Mouse (Mus musculus) stomach, embryonic 16.5 days (tissue): Measurements from ENCODE around the gene Tmigd3. TPM values are rescaled to one million over a fixed set of nuclear protein-coding genes. Genes with fewer than 3 reads are reported as not detected.

ENCODE experiments used
- ATAC-seq: fragments of 200-750 bp; cut with Nextera tagmentation; 2 replicates; pipeline ENCODE4 v1.8.0; 2017; ENCODE audit warnings: moderate number of reproducible peaks, moderate TSS enrichment; ENCODE audit not compliant: insufficient read depth, low FRiP score
- H3K27ac ChIP-seq: fragments of 300-500 bp; sonication (generic); 2 replicates; pipeline ENCODE4 v1.5.1; 2014; ENCODE audit warnings: low read length
- H3K27me3 ChIP-seq: fragments of 300-500 bp; sonication (generic); 2 replicates; pipeline ENCODE4 v1.6.1; 2014; ENCODE audit warnings: low read length, control low read depth, mixed read lengths; ENCODE audit not compliant: control insufficient read depth, insufficient read depth
- H3K36me3 ChIP-seq: fragments of 300-500 bp; sonication (generic); 2 replicates; pipeline ENCODE4 v1.6.1; 2014; ENCODE audit warnings: low read length; ENCODE audit not compliant: control insufficient read depth, insufficient read depth
- H3K4me1 ChIP-seq: fragments of 300-500 bp; sonication (generic); 2 replicates; pipeline ENCODE4 v1.6.1; 2014; ENCODE audit warnings: low read length, control low read depth, mixed read lengths; ENCODE audit not compliant: control insufficient read depth, insufficient read depth
- H3K4me2 ChIP-seq: fragments of 300-500 bp; sonication (generic); 2 replicates; pipeline ENCODE4 v1.6.1; 2014; ENCODE audit warnings: low read depth, low read length, mixed read lengths
- H3K4me3 ChIP-seq: fragments of 300-500 bp; sonication (generic); replicated peaks from 2 replicates; pipeline ENCODE4 v1.5.1; 2014; ENCODE audit warnings: mild to moderate bottlenecking, low read length
- H3K9ac ChIP-seq: fragments of 300-500 bp; sonication (generic); 2 replicates; pipeline ENCODE4 v1.6.1; 2014; ENCODE audit warnings: low read length
- H3K9me3 ChIP-seq: fragments of 300-500 bp; sonication (generic); replicated peaks from 2 replicates; pipeline ENCODE4 v1.6.1; 2016; ENCODE audit warnings: low read length, control low read depth; ENCODE audit not compliant: control insufficient read depth
- WGBS: fragments of 180-500 bp; shearing (Covaris S2); extraction: QIAGEN DNeasy Blood & Tissue Kit; methylation state at CpG from one replicate; pipeline ENCODE4 v1.1.7; 2014; 5-methylcytosine and 5-hydroxymethylcytosine counted together
- polyA plus RNA-seq: library from polyadenylated mRNA; unstranded; fragments of >200 nt; fragmentation: Nextera tagmentation; extraction: Ambion mirVana; gene quantifications from 2 replicates; pipeline ENCODE4 v1.2.1, GENCODE M21; 2015

The Tmigd3 gene
- polyA plus RNA-seq, 1 experiment from 2014 or later: 0.44 TPM

DNA sequence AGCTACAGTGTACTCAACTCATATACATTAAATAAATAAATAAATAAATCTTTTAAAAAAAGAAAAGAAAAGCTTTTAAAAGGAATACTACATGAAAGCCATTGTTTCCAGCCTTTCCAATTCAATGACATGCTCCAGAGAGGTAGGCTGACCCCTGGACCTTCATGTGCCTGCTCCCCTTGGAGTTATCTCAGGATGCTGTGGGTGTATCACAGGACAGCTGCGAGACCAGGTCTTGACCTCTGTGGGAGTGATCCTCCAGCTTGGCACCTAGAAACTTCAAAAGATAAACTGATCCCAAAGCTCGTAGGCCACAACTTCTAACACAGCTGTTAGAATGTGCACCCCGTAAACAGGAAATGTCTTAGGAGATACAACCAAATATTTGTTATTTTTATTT lies 32.0 kb upstream of the Tmigd3 start:
- no peaks in the 10 kb centered on the region for H3K36me3 ChIP-seq
- no peak overlapping the region for H3K9ac ChIP-seq
- WGBS: 78% methylated on average over 3 of the region's 3 CpGs
- H3K9me3 ChIP-seq: no peaks in the 10 kb centered on the region
- H3K27ac ChIP-seq: no peak overlapping the region
- no peak overlapping the region for H3K4me3 ChIP-seq
- no peak for ATAC-seq
- H3K4me2 ChIP-seq: no peak overlapping the region
- H3K27me3 ChIP-seq: no peaks in the 10 kb centered on the region
- no peaks in the 10 kb centered on the region for H3K4me1 ChIP-seq

DNA sequence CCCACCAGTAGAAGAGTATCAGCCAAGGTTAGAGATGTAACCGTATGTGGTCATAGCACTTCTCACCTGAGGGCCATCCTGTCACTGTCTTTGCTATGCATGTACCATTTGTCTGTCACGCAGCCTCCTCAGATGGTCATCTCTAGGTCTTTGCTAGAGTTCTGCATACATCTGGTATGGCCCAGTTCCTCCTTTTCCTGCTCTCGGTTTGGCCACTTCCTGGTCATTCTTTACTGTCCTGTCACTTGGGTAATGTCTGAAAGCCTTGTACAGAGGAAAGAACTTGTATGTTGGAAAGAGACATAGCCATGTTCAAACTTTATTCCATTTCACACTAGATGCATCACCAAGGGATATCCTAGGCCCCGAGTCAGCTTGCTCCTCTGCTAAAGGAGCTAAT lies 30.9 kb upstream of the Tmigd3 start:
- no peaks in the 10 kb centered on the region for H3K4me1 ChIP-seq
- WGBS: 80% methylated on average over 4 of the region's 4 CpGs

DNA sequence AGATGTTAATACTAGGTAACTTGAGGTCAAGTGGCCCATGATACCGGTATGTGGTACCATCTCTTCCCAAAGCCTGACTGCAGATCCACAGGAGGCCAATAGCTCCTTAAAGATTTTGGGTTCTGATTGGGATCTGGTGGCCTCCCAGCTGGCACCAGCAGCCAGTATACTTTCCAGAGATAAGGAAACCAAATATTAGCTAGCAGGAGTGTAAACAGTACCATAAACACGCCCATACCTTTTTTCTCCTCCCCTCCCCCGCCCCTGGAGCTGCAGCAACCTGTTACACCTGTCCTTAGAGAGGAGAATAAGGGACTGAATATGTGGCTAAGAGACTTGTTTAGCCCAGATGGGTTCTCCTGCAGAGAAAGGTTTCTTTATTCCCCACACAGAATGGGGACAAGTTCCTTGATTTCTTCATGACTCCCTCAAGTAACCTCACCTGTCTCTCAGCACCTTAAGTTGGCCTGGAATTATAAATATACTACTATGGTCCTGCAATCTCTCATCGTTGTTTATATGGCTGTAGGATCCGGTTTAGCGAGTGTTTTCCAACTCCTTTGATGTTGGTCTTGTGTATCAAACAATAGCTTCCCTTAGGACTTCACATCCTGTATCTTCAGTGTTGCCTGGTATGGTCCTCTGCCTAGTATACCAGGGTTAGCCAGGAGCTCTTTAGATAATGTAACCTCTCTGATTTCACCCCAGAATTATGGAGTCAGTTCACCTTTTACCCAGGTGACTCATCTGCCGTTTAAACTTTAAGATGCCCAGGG lies 24.2 kb upstream of the Tmigd3 start:
- no peaks in the 10 kb centered on the region for H3K27me3 ChIP-seq
- H3K27ac ChIP-seq: peak overlapping the region; percentile 48
- no peaks in the 10 kb centered on the region for H3K9me3 ChIP-seq
- H3K4me3 ChIP-seq: no peak overlapping the region
- ATAC-seq: peak; percentile 91
- 42% methylated on average over 7 of the region's 7 CpGs for WGBS
- H3K36me3 ChIP-seq: no peaks in the 10 kb centered on the region
- no peak overlapping the region for H3K9ac ChIP-seq
- no peak overlapping the region for H3K4me2 ChIP-seq
- peaks cover 8% of the 10 kb centered on the region for H3K4me1 ChIP-seq

More for the DNA sequence above, 30.9 kb upstream of the Tmigd3 start:
- Histone ChIP-seq H3K27me3 (no peaks in the 10 kb centered on the region), H3K27ac (no peak overlapping the region), H3K4me3 (no peak overlapping the region), H3K4me2 (no peak overlapping the region), H3K36me3 (no peaks in the 10 kb centered on the region), H3K9me3 (no peaks in the 10 kb centered on the region), H3K9ac (no peak overlapping the region)
- no peak for ATAC-seq

DNA sequence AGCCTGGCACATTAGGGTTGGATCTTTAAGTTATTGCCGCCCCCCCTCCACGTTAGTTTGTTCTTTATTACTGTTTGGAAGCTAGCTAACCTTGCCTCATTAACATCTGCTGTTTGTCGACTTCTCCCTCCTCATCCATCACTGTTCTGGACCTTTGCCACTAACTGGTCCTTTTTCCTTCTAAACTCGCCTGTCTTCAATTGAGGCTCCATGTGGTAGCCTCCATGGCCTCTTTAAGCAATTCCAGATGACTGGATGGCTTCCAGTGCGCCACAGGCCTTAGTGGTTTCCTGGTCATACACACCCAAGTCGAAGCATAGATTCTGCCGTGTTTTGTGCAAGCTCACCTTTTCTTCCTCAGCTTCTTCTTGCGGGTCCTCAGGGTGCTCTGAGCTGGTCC lies 16.9 kb upstream of the Tmigd3 start:
- no peaks in the 10 kb centered on the region for H3K27me3 ChIP-seq
- no peak overlapping the region for H3K27ac ChIP-seq
- H3K4me2 ChIP-seq: no peak overlapping the region
- 0 out of 2 replicates have a peak, but pooled peaks cover 6% of the 10 kb centered on the region for H3K4me1 ChIP-seq
- WGBS: 50% methylated on average over 8 of the region's 8 CpGs
- ATAC-seq: no peak
- no peak overlapping the region for H3K4me3 ChIP-seq
- no peak overlapping the region for H3K9ac ChIP-seq
- H3K36me3 ChIP-seq: no peaks in the 10 kb centered on the region
- H3K9me3 ChIP-seq: no peaks in the 10 kb centered on the region

DNA sequence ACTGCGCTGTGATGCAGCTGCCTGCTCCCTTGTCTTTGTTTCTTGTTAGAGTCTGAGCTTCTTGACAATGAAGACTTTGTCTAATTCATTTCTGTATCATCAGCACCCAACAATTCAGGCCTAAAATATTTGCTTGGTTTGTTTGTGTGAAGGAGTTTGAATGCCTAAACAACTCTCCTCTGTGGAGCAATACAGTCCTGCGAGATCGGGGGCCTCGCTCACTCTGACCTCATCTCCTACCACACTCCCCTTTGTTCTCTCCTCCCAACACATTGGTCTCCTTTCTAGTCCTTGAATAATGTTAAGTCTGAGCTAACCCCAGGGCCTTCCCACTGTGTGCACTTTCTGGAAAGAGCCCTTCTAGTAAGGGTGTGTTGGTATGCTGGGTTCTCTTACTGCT lies 15.9 kb upstream of the Tmigd3 start:
- H3K4me1 ChIP-seq: 0 out of 2 replicates have a peak, but pooled peaks cover 6% of the 10 kb centered on the region
- H3K9ac ChIP-seq: no peak overlapping the region
- ATAC-seq: no peak
- no peaks in the 10 kb centered on the region for H3K27me3 ChIP-seq
- WGBS: 79% methylated on average over 4 of the region's 4 CpGs
- H3K27ac ChIP-seq: no peak overlapping the region
- H3K36me3 ChIP-seq: no peaks in the 10 kb centered on the region
- H3K9me3 ChIP-seq: no peaks in the 10 kb centered on the region
- H3K4me3 ChIP-seq: no peak overlapping the region
- H3K4me2 ChIP-seq: no peak overlapping the region

DNA sequence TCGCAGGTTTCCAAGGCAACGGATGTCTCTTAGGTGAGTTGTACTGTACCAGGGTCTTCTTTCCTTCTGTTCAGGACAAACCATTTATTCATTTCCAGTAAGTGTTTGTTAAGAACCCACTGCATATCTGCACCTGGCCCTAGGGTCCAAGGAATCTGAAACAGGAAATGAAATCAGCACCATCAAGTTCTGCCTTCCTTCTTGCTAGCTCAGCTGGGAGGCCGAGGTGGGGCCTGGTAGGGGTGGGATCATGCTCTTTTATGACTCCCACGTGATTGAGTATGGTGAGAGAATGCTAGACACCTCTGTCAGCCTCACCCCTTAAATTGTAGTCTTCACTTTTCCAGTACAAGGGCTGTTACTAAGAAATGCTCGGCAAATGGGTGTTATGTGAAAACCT lies 13.2 kb upstream of the Tmigd3 start:
- no peaks in the 10 kb centered on the region for H3K9me3 ChIP-seq
- WGBS: 67% methylated on average over 5 of the region's 5 CpGs
- 0 out of 2 replicates have a peak, but pooled peaks cover 6% of the 10 kb centered on the region for H3K4me1 ChIP-seq
- H3K9ac ChIP-seq: no peak overlapping the region
- ATAC-seq: no peak
- no peak overlapping the region for H3K4me2 ChIP-seq
- H3K4me3 ChIP-seq: no peak overlapping the region
- no peaks in the 10 kb centered on the region for H3K36me3 ChIP-seq
- no peak overlapping the region for H3K27ac ChIP-seq
- H3K27me3 ChIP-seq: no peaks in the 10 kb centered on the region

DNA sequence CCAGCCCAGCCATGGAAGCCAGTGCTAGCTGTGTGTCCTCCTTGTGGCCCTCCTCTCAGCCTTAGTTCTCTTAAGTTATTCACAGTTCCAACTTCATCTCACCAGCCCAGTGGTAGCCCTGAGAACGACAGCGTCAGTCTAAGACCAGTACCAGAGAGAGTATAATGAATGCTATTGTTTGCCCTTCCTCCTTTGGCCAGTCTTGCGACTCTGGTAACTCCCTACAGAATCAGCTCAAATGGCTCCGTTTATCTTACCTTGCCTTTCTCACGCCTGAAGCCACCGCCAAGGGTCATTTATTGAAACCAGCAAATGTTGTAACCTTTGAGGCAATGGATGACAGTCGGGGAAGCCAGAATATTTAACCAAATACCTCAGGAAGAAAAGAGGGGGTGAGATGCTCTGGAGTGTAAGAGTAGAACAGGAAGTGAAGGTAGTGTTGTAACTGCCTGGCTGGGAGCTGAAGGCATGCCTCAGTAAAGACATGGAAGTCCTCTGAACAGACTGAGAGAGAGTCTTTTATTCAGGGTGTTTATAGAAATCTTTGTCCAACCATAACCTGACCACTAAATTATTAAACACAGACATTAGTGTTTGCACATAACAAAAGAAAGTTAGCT lies 8.8 kb upstream of the Tmigd3 start:
- Histone ChIP-seq H3K27ac (no peak overlapping the region), H3K27me3 (no peaks in the 10 kb centered on the region), H3K4me2 (no peak overlapping the region), H3K4me3 (no peak overlapping the region), H3K36me3 (no peaks in the 10 kb centered on the region), H3K4me1 (no peaks in the 10 kb centered on the region), H3K9me3 (no peaks in the 10 kb centered on the region), H3K9ac (no peak overlapping the region)
- 31% methylated on average over 7 of the region's 7 CpGs for WGBS
- no peak for ATAC-seq

DNA sequence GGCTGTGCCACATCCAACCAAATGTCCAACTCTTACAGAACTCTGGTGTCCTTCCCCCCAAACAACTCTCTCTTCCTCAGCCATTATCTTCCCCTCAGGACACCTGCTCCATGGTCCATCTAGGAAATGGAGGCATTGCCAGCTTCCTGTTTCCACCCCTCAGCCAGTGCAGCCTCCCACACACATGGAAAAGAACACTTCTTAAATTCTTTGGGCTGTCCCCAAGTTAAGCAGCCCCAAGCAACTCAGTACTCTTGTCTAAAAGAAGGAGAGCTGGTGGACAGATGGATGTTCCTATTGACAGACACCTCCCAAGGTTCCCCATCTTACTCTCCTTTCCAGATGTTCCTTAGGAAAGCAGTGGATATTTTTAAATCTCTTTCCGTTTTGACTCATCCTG lies 6.6 kb upstream of the Tmigd3 start:
- Histone ChIP-seq H3K4me3 (no peak overlapping the region), H3K27me3 (no peaks in the 10 kb centered on the region), H3K36me3 (no peaks in the 10 kb centered on the region), H3K9me3 (no peaks in the 10 kb centered on the region), H3K9ac (no peak overlapping the region), H3K4me1 (peaks cover 6% of the 10 kb centered on the region; the same call in 1 of the 2 replicates), H3K4me2 (no peak overlapping the region), H3K27ac (no peak overlapping the region)
- ATAC-seq: no peak
- 58% methylated on average over 1 of the region's 1 CpGs for WGBS

DNA sequence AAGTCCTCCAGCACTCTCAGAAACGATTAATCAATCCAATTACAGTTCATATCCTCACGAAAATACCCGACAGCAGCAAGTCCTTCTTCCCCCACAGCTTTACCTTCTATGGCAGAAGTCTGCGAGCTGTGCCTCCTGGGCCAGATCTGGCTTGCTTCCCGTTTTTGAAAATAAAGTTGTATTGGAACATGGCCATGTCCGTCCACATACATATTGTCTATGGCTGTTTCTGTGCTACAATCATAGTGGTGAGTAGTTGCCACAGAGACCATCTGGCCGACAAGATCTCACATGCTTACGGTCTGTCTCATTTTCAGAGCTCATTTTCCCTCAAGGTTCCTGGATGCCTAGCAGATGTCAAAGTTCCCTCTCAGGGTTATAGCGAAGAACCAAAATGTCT lies 5.6 kb upstream of the Tmigd3 start:
- peak overlapping the region; percentile 48; the same call in 1 of the 2 replicates for H3K27ac ChIP-seq

More for the DNA sequence above, 5.6 kb upstream of the Tmigd3 start:
- Histone ChIP-seq H3K4me2 (no peak overlapping the region), H3K4me1 (peaks cover 6% of the 10 kb centered on the region; the same call in 1 of the 2 replicates), H3K4me3 (no peak overlapping the region), H3K9me3 (no peaks in the 10 kb centered on the region), H3K36me3 (no peaks in the 10 kb centered on the region), H3K27me3 (no peaks in the 10 kb centered on the region), H3K9ac (no peak overlapping the region)
- ATAC-seq: peak; percentile 68
- whole genome bisulfite sequencing: 55% methylated on average over 9 of the region's 9 CpGs
